Mouse (Mus musculus): ENCODE data around the gene Nckap5l. TPM values are rescaled to one million over a fixed set of nuclear protein-coding genes. Genes with fewer than 3 reads are reported as not detected.

Gene Nckap5l
- total RNA-seq, 2 experiments from 2014 or later = 30.4 to 36.0 TPM

GRCm38 (mm10) chr15:99431504-99431903 is 26.0 kb downstream of the Nckap5l start:
- no peak for DNase-seq

- DNase-seq = peak in 1 of 2 experiments; percentile 20
These were observed 26.5 kb downstream of the Nckap5l start for GRCm38 (mm10) chr15:99431063-99431462.

DNA sequence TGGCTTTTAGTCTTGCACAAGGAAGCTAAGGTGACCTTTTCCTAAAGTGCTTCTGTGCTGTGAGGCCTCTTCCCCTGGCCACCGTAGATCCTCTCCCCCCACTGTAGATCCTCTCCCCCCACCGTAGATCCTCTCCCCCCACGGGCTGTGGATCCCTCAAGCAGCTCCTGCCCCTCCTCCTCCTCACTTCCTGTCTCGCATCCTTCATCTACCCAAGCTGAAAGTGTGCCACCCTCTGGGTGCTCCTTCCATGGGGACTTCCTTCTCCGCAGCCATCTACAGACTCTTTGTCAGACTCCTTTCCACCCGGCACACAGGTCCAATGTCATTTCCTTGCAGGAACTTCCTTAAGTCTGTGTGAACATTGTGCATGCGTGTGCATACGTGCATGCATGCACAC is 27.2 kb downstream of the Nckap5l start:
- no peak for DNase-seq

GRCm38 (mm10) chr15:99423884-99424283 is 33.7 kb downstream of the Nckap5l start:
- no peak for DNase-seq

DNA sequence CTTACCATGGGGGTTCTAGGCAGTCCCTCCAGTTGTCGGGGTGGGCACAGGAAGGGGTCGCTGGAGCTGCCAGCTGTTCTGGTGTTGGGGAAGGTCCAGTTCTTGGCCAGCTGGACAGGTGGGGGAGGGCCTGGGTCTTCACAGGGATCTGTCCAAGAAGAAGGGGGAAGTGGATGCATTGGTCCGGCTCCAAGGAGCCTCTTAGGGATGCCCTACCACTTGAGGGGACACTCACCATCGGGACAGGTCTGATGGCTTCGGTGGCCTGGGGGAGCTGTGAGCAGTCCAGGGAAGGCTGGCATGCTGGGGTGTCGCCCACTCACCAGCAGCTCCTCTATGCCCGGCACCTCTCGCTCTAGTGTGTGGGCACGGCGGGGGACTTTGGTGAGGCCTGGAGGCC is 34.4 kb downstream of the Nckap5l start:
- DNase-seq = no peak

- DNase-seq = no peak
These were observed 35.0 kb downstream of the Nckap5l start for GRCm38 (mm10) chr15:99422551-99422950.

- DNase-seq = no peak
These were observed 35.9 kb downstream of the Nckap5l start for GRCm38 (mm10) chr15:99421676-99422075.

DNA sequence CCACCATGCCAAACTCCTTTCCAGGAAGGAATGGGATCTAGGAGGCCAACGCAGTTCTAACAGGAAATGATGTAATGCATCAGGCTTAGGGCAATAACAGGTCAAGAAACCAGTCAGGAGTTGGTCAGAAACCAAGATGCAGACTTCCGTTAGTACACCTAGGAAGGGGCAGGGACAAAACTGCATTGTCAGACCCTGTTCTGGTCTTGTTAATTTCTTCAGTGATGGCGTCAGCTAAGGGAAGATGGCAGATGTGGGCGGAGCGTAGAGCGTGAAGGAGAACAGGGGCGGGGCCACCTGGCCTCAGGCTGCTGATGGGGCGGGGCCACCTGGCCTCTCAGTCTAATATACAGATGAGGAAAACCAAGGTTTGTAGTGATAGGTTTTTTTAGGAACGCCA is 36.4 kb downstream of the Nckap5l start:
- peak; percentile 28 to 52 for DNase-seq

GRCm38 (mm10) chr15:99420521-99421014 is 37.0 kb downstream of the Nckap5l start:
- DNase-seq = peak; percentile 51 to 72

DNA sequence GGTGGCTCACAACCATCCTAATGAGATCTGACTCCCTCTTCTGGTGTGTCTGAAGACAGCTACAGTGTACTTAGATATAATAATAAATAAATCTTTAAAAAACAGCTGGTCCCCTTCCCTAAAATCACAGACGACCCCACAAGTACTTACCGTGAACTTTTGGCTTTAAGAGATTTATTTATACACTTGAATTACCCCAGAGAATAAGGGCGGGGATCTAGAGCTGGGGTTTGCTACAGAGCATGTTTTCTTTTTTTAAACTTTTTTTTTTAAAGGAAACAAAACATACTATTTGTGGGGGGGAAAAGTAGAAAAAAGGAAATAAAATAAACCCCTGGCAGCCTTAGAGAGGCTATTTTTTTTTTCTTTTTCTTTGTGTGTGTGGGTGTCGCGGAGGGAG is 37.4 kb downstream of the Nckap5l start:
- no peak for DNase-seq

- no peak for DNase-seq
These were observed 39.8 kb downstream of the Nckap5l start for GRCm38 (mm10) chr15:99417692-99418271.

GRCm38 (mm10) chr15:99416957-99417356 is 40.6 kb downstream of the Nckap5l start:
- DNase-seq = no peak

DNA sequence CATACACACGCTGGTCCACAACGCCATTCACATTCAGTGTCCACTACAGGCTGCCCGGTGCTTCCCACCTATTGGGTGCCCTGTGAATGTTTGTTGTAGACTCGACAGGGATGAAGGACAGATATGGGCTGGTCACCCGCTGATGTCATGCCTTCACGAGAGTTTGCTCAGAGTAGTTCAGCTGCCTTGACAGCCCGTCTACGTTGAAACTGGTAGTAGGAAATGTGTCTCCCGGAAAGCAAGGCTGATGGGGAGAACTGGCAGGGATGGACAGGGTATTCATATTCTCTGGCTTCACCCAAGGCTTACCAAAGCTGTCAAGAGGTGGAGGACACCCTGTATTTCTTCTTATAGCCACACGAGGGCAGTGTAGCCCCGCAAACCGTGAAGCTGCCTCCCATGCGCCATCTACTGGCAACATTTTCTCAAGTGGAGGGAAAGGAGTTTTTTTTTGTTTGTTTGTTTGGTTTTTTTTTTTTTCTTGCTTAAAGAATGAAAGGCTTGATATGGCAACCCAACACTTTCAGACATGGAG is 41.1 kb downstream of the Nckap5l start:
- DNase-seq = peak; percentile 73 to 87

DNA sequence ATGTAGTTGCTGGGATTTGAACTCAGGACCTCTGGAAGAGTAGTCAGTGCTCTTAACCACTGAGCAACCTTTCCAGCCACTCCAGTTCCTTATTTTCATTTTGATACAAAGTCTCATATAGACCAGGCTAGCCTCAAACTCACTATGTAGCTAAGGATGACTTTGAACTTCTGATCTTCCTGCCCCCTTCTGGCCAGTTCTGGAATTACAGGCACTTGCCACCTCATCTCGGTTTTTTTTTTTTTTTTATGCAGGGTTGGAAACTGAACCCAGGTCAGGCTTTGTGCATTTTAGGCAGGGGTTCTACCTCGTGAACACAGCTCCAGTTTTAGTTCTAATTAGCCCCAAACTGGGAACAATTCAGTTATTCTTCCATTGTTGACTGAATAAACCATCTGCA is 41.8 kb downstream of the Nckap5l start:
- peak in 1 of 2 experiments; percentile 69 for DNase-seq

GRCm38 (mm10) chr15:99411747-99412146 is 45.8 kb downstream of the Nckap5l start:
- DNase-seq = peak in 1 of 2 experiments; percentile 4

GRCm38 (mm10) chr15:99408845-99409244 is 48.7 kb downstream of the Nckap5l start:
- DNase-seq = no peak

DNA sequence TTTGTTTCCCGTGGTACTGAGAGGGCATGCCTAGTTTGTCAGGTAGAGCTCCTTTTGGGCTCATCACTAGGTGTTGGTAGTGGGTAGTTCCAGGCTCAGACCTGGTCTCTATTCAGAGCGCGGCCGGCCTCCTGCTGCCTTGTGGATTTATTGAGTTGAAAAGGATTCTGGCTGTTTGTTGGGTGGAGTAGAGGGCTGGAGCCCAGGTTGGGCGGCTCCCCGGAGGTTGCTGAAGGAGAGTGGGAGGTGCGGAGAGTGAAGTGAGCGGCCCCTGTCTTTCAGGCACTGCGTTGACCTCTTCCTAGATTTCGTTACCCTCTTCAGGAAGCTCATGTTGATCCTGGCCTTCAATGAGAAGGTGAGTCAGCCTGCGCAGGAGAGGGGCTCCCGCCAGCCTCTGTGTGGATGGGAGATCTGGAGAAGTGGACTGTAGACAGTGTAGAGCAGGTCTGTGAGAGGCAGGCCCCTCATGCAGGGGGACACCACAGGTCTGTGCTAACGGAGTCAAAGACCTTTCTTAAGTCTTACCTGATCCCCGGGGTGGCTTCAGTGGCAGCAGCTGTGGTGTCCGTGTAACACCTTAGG is 50.5 kb downstream of the Nckap5l start:
- no peak for DNase-seq

GRCm38 (mm10) chr15:99405150-99405549 is 52.4 kb downstream of the Nckap5l start:
- no peak for DNase-seq

DNA sequence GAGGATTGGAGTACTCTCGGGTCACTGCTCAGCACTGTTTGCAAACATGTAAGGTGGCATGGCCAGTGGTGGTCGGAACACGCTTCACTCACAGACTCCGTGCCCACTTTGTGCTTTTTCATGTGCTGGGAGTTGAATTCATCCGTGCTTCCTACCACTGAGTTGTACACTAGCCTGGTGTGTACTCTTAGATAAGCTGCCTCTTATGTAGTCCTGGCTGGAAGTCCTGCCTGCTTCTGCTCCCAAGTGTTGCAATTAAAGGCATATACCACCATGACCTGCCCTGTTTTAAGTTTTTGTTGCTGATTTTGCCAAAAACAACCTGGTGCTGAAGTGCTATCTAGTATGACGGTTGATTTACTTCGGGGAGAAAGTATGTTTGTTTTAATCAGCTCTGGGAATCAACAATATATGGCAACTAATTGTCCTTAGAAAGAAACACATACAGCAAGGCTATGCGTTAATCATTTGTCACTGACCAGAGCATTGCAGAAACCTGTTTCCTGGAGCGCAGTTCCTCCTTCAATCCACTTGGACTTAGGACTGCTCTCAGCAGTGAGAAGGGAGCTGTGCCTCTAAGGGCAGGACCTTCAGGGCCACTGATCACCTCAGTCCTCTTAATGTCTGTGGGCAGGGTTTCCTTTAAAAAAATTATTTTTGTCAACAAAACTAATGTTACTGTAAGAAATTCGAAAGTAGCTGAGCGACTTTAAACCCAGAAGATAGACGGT is 54.2 kb downstream of the Nckap5l start:
- no peak for DNase-seq

GRCm38 (mm10) chr15:99400602-99401001 is 56.9 kb downstream of the Nckap5l start:
- no peak for DNase-seq

DNA sequence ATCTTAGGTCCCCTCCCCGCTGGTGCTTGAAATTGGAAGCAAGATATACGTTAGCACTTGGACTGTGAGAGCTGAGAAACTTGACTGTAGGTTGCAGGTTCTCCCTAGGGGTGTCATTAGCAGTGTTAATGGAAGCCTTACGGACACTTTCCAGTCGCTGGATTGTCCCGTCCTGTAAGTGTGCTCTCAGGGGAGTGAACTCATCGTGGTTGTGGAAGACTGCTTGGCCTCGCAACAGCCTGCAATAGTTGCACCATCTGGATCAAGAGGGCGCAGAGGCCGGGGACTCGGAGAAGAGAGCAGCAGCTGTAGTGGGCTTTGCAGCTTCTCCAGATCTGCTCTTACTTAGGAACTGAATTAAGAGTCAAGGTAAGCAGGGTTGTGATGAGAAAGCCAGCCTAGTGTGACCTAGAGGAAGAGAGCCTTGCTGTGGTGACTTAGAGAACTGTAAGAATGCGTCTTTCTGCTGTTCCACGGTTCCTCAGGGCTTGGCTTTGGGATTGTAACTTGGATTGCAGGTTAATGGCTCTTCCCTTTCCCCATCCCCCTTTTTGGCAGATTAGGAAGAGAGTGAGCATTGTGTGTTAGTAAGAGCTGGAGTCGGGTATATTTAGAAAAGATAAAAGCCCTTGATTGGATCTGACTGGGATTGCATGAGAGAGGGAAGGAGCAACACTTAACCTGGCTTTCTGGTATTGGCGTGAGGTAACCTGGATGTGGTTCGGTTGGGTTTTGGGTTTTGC is 57.9 kb downstream of the Nckap5l start:
- peak; percentile 41 to 64 for DNase-seq

GRCm38 (mm10) chr15:99397622-99398021 is 59.9 kb downstream of the Nckap5l start:
- no peak for DNase-seq

All from adrenal gland, postnatal 36 days (tissue).